Mouse (Mus musculus) CH12.LX (cell line): Measurements from ENCODE around the gene Fxyd1.

Experiments
- CHD2 ChIP-seq: IDR thresholded peaks from 2 replicates; pipeline ENCODE4 v1.6.1; 2011; ENCODE audit warnings: low read length, improper control_type of control experiment
- CTCF ChIP-seq, 2 experiments: IDR thresholded peaks in 1 of 2; conservative IDR thresholded peaks in 1 of 2; 2 replicates each; pipeline ENCODE4 v1.5.1; 2011 to 2012; ENCODE audit warnings: low read depth in 2 of 2, low read length in 2 of 2, improper control_type of control experiment in 1 of 2, inconsistent platforms in 1 of 2, mild to moderate bottlenecking in 1 of 2, moderate library complexity in 1 of 2
- EP300 ChIP-seq: IDR thresholded peaks from 2 replicates; pipeline ENCODE4 v1.6.1; 2011; ENCODE audit warnings: low read length, improper control_type of control experiment
- GABPA ChIP-seq: IDR thresholded peaks from 2 replicates; pipeline ENCODE4 v1.6.1; 2012; ENCODE audit warnings: low read depth, low read length, improper control_type of control experiment, inconsistent platforms; ENCODE audit not compliant: insufficient replicate concordance
- HCFC1 ChIP-seq: IDR thresholded peaks from 2 replicates; pipeline ENCODE4 v1.6.1; 2012; ENCODE audit warnings: low read depth, mild to moderate bottlenecking, inconsistent platforms, low read length, improper control_type of control experiment
- MAZ ChIP-seq: IDR thresholded peaks from 2 replicates; pipeline ENCODE4 v1.6.1; 2012; ENCODE audit warnings: low read depth, mild to moderate bottlenecking, inconsistent platforms, low read length, improper control_type of control experiment, moderate library complexity
- POLR2A ChIP-seq: IDR thresholded peaks from 2 replicates; pipeline ENCODE4 v1.6.1; 2011; ENCODE audit warnings: low read depth, mild to moderate bottlenecking, improper control_type of control experiment, low read length
- POLR2AphosphoS2 ChIP-seq: IDR thresholded peaks from 2 replicates; pipeline ENCODE4 v1.6.1; 2011; ENCODE audit warnings: low read depth, low read length, improper control_type of control experiment
- UBTF ChIP-seq: IDR thresholded peaks from 2 replicates; pipeline ENCODE4 v1.6.1; 2012; ENCODE audit warnings: low read depth, mild to moderate bottlenecking, inconsistent platforms, low read length, improper control_type of control experiment, moderate library complexity
- ZMIZ1 ChIP-seq: IDR thresholded peaks from 2 replicates; pipeline ENCODE4 v1.6.1; 2012; ENCODE audit warnings: low read depth, mild to moderate bottlenecking, inconsistent platforms, low read length, improper control_type of control experiment
- ZNF384 ChIP-seq: IDR thresholded peaks from 2 replicates; pipeline ENCODE4 v1.6.1; 2012; ENCODE audit warnings: low read depth, low read length, improper control_type of control experiment, inconsistent platforms

DNA sequence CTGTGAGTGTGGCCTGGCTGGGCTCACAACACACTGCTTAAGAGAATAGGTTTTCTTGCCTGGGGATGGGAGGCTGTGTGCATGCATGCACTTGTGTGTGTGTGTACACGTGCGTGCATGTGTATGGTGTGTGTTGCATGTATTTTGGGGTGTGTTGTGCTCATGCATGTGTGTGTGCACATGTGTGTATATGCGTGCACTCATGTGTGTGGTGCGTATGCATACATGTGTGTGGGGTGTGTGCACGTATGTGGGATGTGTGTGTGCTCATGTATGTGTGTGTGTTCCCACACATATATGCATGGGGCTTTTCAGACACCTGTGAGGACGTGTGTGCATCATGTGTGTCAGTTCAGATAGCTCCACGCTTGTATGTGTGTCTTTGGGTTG, 3.6 kb upstream of the Fxyd1 start:
- no peak for TF ChIP-seq POLR2AphosphoS2
- TF ChIP-seq CTCF (conservative IDR thresholded peaks at IDR 0.05 in 1 of 2, IDR thresholded peaks at IDR 0.05 in 1 of 2; ENCODE audit: low read depth in 2 of 2, low read length in 2 of 2): no peak
- no peak for TF ChIP-seq EP300
- TF ChIP-seq POLR2A: no peak
- TF ChIP-seq ZNF384: no peak
- TF ChIP-seq HCFC1: no peak
- TF ChIP-seq MAZ: no peak
- no peak for TF ChIP-seq GABPA
- TF ChIP-seq UBTF: no peak
- no peak for TF ChIP-seq CHD2
- TF ChIP-seq ZMIZ1: no peak
